Mouse (Mus musculus) heart, embryonic 14.5 days (tissue): ENCODE data around the gene Tia1. TPM values are rescaled to one million over a fixed set of nuclear protein-coding genes. Genes with fewer than 3 reads are reported as not detected.
A peak's percentile ranks its signal among the peaks of the same experiment; 100 is the strongest.

ENCODE experiments used
- ATAC-seq: fragments of 200-750 bp; cut with Nextera tagmentation; 2 replicates; pipeline ENCODE4 v1.8.0; 2017; ENCODE audit warnings: low read depth, moderate TSS enrichment; ENCODE audit not compliant: insufficient number of reproducible peaks, insufficient read depth, low FRiP score
- H3K27ac ChIP-seq, 2 experiments: fragments of 200-500 bp in 1 of 2; fragments of 300-500 bp in 1 of 2; sonication (generic) in 1 of 2; replicated peaks in 1 of 2; 2 replicates each; pipeline ENCODE4 v1.5.1; 2012 to 2014; ENCODE audit warnings: low read depth in 2 of 2, low read length in 2 of 2, control low read depth in 1 of 2, mild to moderate bottlenecking in 1 of 2, mixed read lengths in 1 of 2; ENCODE audit not compliant: control insufficient read depth in 1 of 2, insufficient read depth in 1 of 2
- H3K27me3 ChIP-seq: fragments of 300-500 bp; sonication (generic); 2 replicates; pipeline ENCODE4 v1.6.1; 2014; ENCODE audit warnings: mild to moderate bottlenecking, low read length, control low read depth; ENCODE audit not compliant: control insufficient read depth, insufficient read depth
- H3K36me3 ChIP-seq: fragments of 300-500 bp; sonication (generic); 2 replicates; pipeline ENCODE4 v1.6.1; 2014; ENCODE audit warnings: mild to moderate bottlenecking, control low read depth, low read length, mixed read lengths; ENCODE audit not compliant: control insufficient read depth, insufficient read depth
- H3K4me1 ChIP-seq, 2 experiments: fragments of 200-500 bp in 1 of 2; fragments of 300-500 bp in 1 of 2; sonication (generic) in 1 of 2; 2 replicates each; pipeline ENCODE4 v1.6.1; 2012 to 2014; ENCODE audit warnings: low read length in 2 of 2, control low read depth in 1 of 2, mixed read lengths in 1 of 2; ENCODE audit not compliant: control insufficient read depth in 2 of 2, insufficient read depth in 2 of 2
- H3K4me2 ChIP-seq: fragments of 300-500 bp; sonication (generic); 2 replicates; pipeline ENCODE4 v1.6.1; 2014; ENCODE audit warnings: mild to moderate bottlenecking, low read length
- H3K4me3 ChIP-seq, 2 experiments: fragments of 200-500 bp in 1 of 2; fragments of 300-500 bp in 1 of 2; sonication (generic) in 1 of 2; 2 replicates each; pipeline ENCODE4 v1.5.1; 2012 to 2014; ENCODE audit warnings: low read length in 2 of 2, mild to moderate bottlenecking in 2 of 2, control low read depth in 1 of 2, low read depth in 1 of 2, moderate library complexity in 1 of 2; ENCODE audit not compliant: control insufficient read depth in 1 of 2, insufficient read depth in 1 of 2
- H3K9ac ChIP-seq: fragments of 300-500 bp; sonication (generic); 2 replicates; pipeline ENCODE4 v1.6.1; 2014; ENCODE audit warnings: mild to moderate bottlenecking, low read length
- H3K9me3 ChIP-seq: fragments of 300-500 bp; sonication (generic); 2 replicates; pipeline ENCODE4 v1.6.1; 2016; ENCODE audit warnings: low read length, control low read depth; ENCODE audit not compliant: control insufficient read depth
- WGBS: fragments of 180-500 bp; shearing (Covaris S2); extraction: QIAGEN DNeasy Blood & Tissue Kit; methylation state at CpG from one replicate; pipeline ENCODE4 v1.1.7; 2014; 5-methylcytosine and 5-hydroxymethylcytosine counted together
- polyA plus RNA-seq: library from polyadenylated mRNA; unstranded; fragments of >200 nt; fragmentation: Nextera tagmentation; extraction: Ambion mirVana; gene quantifications from 2 replicates; pipeline ENCODE4 v1.2.1, GENCODE M21; 2014

The Tia1 gene
- polyA plus RNA-seq, 1 experiment from 2014 or later, result 133 TPM

DNA sequence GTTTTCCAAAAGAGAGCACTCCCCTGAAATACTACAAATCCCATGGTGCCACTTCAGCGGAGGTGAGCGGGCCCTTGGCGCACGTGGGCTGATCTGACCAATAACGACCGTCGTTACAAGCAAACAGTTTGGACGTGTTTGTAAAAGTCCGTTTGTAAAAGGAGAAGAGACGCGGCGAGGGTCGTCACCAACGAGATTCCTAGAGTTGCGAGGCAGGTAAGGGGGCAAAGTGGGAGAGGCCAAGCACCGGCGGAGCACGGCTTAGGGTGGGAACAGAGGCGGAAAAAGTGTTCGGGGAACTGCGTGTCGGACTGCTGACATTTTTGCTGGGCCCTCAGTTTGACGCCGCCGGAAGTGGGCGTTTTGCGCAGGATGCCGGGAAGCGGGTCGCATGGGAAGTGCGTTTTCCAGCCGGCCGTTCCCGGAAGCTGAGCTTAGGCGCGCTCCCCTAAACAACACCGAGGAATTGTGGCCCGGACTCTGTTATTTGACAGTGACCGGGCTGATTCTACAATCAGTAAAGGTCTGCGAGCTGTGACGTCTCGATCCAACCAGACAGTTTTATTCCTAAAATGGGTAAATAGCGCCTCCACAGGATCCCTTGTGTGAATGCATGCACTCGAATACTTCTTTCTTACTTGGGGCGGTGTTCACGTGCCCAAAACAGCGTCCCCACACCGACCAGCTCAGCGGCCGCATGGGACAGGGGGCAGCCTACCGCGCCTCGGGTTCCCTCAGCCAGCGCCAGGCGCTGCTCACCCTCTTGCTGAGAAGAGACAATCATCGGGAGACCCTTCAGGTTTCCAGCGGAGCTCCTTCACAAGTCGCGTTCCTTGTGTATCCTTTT is 34.5 kb downstream of the Tia1 start, which contains the start of gene C87436:
C87436 (plus strand) TSS at position 103 of the 847 bp plus-strand sequence.
- Histone ChIP-seq H3K27ac (peak within 1 kb of the TSS; percentile 95 to 98), H3K4me2 (peak within 1 kb of the TSS; percentile 79), H3K4me3 (peak within 1 kb of the TSS; percentile 76 to 87), H3K4me1 (peaks cover 0 to 10% of the 10 kb centered on the region in 2 experiments; a peak in 1 of 4 replicates), H3K27me3 (no peaks in the 10 kb centered on the region), H3K36me3 (peaks cover 43% of the 10 kb centered on the region), H3K9me3 (no peaks in the 10 kb centered on the region), H3K9ac (peak within 1 kb of the TSS; percentile 91)
- peak; percentile 92 for ATAC-seq
- under 1% methylated on average over 59 of the region's 59 CpGs for WGBS

DNA sequence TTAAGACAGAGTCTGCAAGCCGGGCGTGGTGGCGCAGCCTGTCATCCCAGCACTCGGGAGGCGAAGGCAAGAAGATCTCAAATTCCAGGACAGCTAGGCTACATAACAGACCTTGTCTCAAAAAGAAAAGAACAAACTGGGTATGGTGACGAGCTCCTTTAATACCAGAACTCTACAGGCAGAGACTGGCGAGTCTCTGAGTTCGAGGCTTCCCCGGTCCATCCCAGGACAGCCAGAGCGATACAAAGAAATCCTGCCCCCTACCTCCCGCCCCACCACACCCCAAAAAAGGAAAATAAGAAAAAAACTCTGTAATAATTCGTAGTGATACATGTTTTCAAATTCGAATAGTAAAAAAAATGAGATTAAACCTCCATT is 35.1 kb downstream of the Tia1 start:
- Histone ChIP-seq H3K27ac (peak overlapping the region; percentile 95 to 98), H3K9me3 (no peaks in the 10 kb centered on the region), H3K36me3 (peaks cover 43% of the 10 kb centered on the region), H3K9ac (peak overlapping the region; percentile 91), H3K4me2 (peak overlapping the region; percentile 79), H3K4me3 (peak overlapping the region; percentile 76 to 87), H3K27me3 (no peaks in the 10 kb centered on the region), H3K4me1 (peaks cover 0 to 10% of the 10 kb centered on the region in 2 experiments; a peak in 1 of 4 replicates)
- ATAC-seq, result no peak
- WGBS, result 2% methylated on average over 13 of the region's 13 CpGs

DNA sequence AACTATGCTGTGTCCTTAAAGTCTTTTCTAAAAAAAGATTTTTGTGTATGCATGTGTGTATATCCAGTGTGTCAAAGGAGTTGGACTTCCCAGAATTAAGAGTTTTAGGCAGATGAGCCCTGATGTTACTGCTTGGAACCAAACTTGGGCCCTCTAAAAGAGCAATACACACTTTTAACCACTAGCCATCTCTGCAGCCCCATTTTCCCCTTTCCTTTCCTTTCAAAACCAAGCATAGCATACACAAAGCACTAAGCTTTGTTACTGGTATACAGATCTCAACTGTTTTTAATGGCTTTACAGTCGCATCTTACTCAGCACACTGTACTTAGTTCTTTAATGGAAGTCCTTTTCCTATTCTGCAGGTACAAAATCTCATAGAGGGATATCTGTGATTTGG is 35.5 kb downstream of the Tia1 start:
- H3K9ac ChIP-seq, result peak overlapping the region; percentile 91
- H3K27me3 ChIP-seq, result no peaks in the 10 kb centered on the region
- peaks cover 0 to 10% of the 10 kb centered on the region in 2 experiments; a peak in 1 of 4 replicates for H3K4me1 ChIP-seq
- no peak for ATAC-seq
- peak overlapping the region in 1 of 2 experiments; percentile 76; a peak in 2 of 4 replicates for H3K4me3 ChIP-seq
- H3K4me2 ChIP-seq, result peak overlapping the region; percentile 79
- peaks cover 43% of the 10 kb centered on the region for H3K36me3 ChIP-seq
- H3K27ac ChIP-seq, result no peak overlapping the region
- no peaks in the 10 kb centered on the region for H3K9me3 ChIP-seq
- WGBS, result 91% methylated on average over 1 of the region's 1 CpGs

DNA sequence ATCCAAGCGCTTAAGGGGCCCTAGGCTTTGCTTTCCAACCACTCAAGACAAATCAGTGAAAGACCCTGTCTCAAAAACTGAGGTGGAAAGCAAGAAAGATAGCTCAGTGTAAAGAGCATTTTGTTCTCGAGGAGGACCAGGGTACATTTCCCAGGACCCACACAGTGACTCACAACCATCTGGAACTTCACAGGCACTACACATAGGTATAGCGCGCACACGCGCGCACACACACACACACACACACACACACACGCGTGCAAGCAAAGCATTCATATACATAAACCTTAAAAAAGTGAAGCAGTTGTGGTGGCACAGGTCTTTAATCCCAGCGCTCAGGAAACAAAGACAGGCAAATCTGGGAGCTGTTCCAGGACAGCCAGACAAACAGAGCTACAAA is 37.6 kb downstream of the Tia1 start:
- Histone ChIP-seq H3K4me2 (no peak overlapping the region), H3K27me3 (no peaks in the 10 kb centered on the region), H3K27ac (no peak overlapping the region), H3K9ac (no peak overlapping the region), H3K4me3 (no peak overlapping the region), H3K9me3 (no peaks in the 10 kb centered on the region), H3K4me1 (peaks cover 0 to 10% of the 10 kb centered on the region in 2 experiments; a peak in 1 of 4 replicates), H3K36me3 (peaks cover 37% of the 10 kb centered on the region)
- 96% methylated on average over 10 of the region's 10 CpGs for WGBS
- ATAC-seq, result no peak

DNA sequence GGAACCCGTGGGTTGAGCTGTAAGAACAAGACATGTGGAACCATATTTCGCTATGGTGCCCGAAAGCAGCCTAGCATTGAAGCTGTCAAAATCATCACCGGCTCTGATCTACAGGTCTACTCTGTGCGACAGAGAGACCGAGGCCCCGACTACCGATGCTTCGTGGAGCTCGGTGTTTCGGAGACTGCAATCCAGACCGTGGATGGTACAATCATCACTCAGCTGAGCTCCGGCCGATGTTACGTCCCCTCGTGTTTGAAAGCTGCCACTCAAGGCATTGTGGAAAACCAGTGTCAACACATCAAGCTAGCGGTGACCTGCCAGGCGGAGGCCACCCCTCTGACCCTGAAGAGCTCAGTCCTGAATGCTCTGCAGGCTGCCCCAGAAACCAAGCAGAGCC is 41.5 kb downstream of the Tia1 start:
- Histone ChIP-seq H3K27ac (no peak overlapping the region), H3K4me2 (no peak overlapping the region), H3K27me3 (no peaks in the 10 kb centered on the region), H3K4me3 (no peak overlapping the region), H3K9ac (no peak overlapping the region), H3K9me3 (no peaks in the 10 kb centered on the region), H3K4me1 (no peaks in the 10 kb centered on the region), H3K36me3 (peaks cover 65% of the 10 kb centered on the region)
- no peak for ATAC-seq
- 87% methylated on average over 18 of the region's 18 CpGs for WGBS

DNA sequence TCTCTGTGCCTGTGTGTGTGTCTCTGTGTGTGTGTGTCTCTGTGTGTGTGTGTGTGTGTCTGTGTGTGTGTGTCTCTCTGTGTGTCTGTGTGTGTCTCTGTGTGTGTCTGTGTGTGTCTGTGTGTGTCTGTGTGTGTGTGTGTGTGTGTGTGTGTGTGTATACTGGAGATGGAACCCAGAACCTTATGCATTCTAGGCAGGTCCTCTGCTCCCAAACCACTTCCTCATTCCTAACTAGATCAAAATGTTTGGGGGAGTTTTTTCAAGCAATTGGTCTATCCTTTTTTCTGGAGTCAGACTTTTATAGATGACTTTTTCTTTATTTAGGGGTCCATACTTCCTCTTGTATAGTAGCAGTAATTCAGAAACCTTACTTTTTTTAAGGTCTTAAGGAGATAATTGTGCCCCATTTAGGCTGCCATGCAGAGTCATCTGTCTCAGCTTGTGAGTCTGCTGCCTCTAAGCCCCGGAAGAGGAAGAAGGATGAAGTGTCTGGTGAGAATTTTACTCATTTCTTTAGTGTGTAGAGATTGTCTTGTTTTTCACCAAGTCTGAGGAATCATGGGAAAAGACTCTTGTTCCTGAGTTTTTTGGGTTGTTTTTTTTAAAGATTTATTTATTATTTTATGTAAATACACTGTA is 43.0 kb downstream of the Tia1 start:
- H3K4me2 ChIP-seq, result no peak overlapping the region
- H3K4me3 ChIP-seq, result no peak overlapping the region
- H3K4me1 ChIP-seq, result no peaks in the 10 kb centered on the region
- 91% methylated on average over 1 of the region's 1 CpGs for WGBS
- no peaks in the 10 kb centered on the region for H3K9me3 ChIP-seq
- no peak for ATAC-seq
- no peak overlapping the region for H3K9ac ChIP-seq
- H3K27me3 ChIP-seq, result no peaks in the 10 kb centered on the region
- no peak overlapping the region for H3K27ac ChIP-seq
- peaks cover 67% of the 10 kb centered on the region for H3K36me3 ChIP-seq

DNA sequence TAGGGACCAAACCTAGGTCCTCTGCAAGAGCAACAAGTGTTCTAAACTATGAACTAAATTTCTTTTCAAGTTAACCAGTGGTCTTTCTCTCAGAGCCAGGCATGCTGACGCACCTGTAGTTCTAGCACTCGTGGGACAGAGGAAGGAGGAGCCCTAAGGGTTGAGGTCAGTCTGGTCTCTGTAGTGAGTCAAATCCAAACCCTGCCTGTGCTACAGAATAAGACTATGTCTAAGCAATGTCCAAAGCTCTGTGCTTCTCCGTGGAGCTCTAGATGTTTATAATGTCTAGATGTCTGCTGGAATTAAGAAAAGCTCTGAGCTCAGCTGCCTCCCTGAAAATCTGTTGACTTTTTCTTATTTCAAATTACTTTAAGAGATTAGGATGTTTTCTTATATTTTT is 52.7 kb downstream of the Tia1 start:
- ATAC-seq, result no peak
- Histone ChIP-seq H3K4me1 (no peaks in the 10 kb centered on the region), H3K4me2 (no peak overlapping the region), H3K9me3 (no peaks in the 10 kb centered on the region), H3K36me3 (peaks cover 87% of the 10 kb centered on the region), H3K27ac (no peak overlapping the region), H3K9ac (no peak overlapping the region), H3K4me3 (no peak overlapping the region), H3K27me3 (no peaks in the 10 kb centered on the region)
- WGBS, result 89% methylated on average over 3 of the region's 3 CpGs
